Mouse (Mus musculus) layer of hippocampus, postnatal 25 days (tissue): ENCODE data around the gene Sephs2. TPM values are rescaled to one million over a fixed set of nuclear protein-coding genes. Genes with fewer than 3 reads are reported as not detected.

Source experiments
- DNase-seq, 2 experiments: peaks; one replicate each; pipeline ENCODE4 v3.0.0; 2022; ENCODE audit warnings: mixed read lengths in 2 of 2, low spot score in 1 of 2; ENCODE audit errors: extremely low spot score in 1 of 2
- total RNA-seq, 2 experiments: library from RNA; stranded (reverse); gene quantifications; 2 replicates each; pipeline ENCODE4 v1.2.3; 2021

Sephs2 gene
- total RNA-seq: 10 to 100 TPM; 43.0 to 43.8 TPM

DNA sequence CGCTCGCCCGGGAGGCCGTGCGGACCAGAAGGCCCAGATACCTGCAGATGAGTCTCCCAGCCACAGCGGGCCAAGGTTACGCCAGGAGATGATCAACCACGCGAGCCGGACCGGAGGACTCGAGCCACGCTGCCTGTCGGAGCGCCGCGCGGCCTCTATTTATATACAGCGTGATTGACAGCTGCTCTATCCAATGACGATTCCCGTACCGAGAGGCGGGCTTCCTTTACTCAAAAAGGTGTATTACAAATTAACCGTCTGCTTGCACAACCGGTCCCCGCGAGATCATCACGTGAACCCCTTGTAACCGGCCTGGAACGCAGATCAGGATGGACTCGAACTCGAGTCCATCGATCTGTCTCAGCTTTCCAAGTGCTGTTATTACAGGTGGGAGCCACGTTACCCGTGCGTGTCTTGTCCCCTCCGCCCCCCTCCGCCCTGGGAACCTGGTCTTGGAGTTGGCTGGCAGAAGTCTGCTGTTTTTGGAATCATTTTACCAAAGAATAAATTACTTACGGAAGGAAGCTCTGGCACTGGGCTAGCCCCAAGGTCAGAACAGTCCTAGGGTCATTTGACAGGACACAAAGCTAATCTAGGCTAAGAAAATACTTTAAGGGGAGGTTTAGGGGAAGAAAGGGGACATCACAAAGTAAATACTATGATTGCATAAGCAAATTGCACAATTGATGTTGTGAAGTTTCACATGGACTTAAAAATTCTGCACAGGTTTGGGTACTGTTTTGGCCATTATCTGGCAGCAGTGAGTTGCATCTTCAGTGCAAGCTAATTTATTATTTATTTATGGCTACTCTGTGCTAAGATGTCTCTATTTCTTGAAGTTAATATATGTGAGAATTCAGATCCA, at the start of gene Sephs2:
TSS of gene Sephs2 (minus strand) at position 131 of the 865 bp plus-strand sequence.
- DNase-seq: peak; percentile 94 to 97

GRCm38 (mm10) chr7:127322085-127322484, 48.2 kb upstream of the Sephs2 start:
- no peak for DNase-seq

DNA sequence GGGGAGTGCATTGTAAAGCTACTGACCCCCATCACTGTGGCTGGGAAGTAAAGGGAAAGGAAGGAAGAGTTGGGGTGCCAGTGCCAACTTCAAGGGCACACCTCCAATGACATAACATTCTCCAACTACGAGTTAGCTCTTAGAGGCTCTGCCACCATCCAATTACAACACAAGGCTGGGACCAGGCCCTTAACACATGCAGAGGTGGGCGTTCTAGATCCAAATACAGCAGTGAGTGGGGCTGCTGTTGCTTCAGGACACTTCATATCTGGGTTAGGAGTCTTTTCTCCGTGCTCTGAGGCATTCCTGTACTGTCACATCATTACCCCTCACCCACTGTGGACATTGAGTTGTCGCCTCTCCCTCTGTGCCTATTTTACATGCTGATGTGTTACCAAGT, 47.3 kb upstream of the Sephs2 start:
- no peak for DNase-seq

GRCm38 (mm10) chr7:127313912-127314311, 40.1 kb upstream of the Sephs2 start:
- no peak for DNase-seq

DNA sequence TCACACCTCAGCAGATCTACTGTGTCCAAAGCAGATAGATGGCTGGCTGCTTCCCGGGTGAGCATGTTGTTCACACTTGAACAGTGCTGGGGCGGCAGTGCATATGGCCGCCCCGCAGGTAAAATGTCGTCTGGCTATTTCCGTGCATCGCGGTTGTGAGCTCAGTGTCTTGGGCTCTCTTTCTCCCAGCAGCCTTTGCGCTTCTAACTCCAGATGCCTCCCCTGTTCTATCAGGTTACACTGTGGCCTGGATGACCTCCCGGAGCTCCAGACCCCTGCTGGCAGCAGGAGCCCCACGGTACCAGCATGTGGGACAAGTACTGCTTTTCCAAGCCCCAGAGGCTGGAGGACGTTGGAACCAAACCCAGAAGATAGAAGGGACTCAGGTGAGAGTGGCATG, 36.1 kb upstream of the Sephs2 start:
- no peak for DNase-seq

DNA sequence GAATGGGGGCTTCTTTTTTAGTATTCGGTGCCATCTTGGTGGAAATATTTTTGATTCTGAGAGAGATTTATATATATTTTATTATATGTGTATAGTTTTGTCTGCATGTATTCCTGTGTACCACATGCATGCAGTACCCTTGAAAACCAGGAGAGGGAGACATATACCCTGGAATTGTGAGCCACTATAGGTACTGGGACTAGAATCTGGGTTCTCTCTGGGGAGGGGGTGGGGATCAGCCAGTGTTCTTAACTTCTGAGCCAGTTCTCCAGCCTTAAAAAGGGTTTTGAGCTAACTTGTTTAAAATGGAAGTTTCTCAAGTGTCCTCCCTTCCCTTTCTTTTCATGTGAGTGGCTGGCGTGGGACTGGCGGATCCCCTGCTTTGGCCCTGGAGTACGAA, 35.0 kb upstream of the Sephs2 start:
- DNase-seq: peak in 1 of 2 experiments; percentile 61

DNA sequence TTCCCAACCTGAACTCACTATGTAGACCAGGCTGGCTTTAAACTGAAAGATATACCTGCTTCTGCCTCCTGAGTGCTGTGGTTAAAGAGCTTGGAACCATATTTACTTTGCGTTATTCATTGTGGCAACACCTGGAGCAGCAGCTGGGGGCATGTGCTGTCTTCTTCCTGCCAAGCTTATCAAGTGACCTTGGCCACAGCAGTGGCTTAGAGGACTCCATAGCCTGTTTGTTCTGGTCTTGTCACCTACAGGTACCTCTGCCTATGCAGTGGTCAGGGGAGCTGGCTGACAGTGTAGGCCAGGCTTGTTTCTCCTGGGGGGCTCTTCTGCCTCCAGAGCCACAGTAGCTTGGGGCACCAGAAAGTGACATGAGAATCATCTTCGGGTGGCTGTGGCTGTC, 34.6 kb upstream of the Sephs2 start:
- DNase-seq: no peak

DNA sequence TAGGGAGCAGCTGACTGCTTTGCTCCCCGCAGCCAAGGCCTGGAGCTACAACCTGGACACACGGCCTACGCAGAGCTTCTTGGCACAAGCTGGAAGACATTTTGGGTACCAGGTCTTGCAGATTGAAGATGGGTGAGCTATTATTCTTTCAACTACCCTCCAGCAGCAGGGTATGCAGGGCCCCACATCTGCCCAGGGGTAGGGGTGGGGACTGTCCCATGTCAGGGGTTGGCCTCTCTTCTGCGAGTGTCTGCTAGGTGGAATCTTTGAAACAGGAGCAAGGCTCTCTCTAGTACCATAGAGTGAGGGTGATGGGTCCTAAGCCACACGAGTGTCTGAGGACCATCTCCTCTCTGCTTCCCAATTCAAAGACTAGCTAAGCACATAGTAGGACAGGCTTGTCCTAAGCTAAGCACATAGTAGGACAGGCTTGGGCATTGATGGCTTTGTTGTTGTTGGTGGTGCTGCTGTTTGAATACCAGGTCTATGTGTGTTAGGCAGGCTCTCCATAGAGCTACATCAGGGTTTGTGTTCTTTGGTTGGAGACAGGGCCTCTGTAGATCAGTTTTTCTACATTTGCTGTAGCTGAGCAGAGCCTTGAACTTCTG, 23.8 kb upstream of the Sephs2 start:
- no peak for DNase-seq

DNA sequence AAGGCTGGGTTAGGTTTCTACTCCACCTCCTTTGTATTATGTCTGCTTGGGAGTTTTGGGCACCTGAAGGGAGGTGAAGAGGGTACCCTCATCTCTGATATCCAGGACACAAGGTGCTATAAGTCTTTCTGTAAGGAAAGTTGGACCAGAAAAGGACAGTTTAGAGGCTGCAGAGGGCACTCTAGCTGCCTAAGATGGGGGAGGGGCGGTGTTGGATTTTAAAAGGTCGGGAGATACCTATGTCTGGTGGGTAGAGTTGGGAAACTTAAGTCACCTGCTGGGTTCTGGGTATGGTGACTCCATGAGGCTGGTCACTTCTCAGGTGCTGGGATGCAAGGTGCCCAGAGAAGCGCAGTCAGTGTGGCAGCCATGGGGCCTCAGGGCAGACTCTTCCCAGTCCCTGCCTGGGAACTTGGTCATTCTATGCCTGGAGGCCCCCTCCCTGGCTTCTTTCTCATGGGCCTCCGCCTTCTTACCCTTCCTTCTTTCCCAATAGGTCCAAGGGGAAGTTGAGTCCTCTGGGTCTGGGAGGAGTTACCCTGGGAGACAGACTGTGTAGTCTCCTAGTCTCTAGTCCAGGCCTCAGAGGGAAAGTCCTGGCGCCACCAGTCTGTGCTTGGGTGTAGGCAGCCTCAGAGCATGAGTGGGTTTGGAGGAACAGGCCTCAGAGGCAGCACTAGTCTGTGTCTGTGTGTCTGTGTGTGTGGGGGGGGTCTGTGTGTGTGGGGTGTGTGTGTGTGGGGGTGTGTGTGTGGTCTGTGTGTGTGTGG, 23.1 kb upstream of the Sephs2 start:
- no peak for DNase-seq

GRCm38 (mm10) chr7:127296098-127296497, 22.2 kb upstream of the Sephs2 start, which contains the start of gene Itgal:
TSS of gene Itgal (plus strand) at chr7:127296260.
- no peak for DNase-seq

- no peak for DNase-seq
Measured at GRCm38 (mm10) chr7:127290142-127290541, 16.3 kb upstream of the Sephs2 start.

DNA sequence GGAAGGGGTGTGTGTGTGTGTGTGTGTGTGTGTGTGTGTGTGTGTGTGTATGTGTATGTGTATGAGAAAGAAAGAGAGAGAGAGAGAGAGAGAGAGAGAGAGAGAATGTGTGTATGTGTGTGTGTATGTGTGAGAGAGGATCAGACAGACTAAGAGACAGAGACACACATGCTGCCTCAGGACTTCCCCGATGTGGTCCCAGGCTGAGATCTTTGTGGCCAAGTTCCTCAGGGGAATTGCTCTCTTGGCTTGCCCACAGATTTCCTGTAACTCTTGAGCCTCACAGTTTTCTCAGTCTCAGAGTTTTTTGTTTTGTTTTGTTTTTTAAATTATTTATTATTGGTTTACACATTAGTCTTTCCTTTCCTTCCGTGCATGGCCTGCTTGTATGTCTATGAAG, 15.5 kb upstream of the Sephs2 start:
- no peak for DNase-seq

GRCm38 (mm10) chr7:127287940-127288339, 14.1 kb upstream of the Sephs2 start:
- no peak for DNase-seq

DNA sequence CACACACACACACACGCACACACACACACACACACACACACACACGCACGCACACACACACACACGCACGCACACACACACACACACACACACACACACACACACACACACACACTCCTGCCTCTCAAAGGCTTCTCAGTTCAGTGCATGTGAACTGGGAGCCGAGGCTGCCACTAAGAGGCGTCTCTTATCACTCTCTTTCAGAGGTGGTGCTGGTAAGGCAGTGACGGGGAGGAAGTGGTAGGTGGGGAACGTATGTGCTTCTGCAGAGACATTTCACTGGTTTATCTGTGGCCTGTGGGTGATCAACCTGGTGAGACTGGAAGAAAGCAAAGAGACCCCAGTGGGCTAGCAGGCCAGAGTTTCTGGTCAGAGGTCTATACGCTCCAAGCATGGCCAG, 11.3 kb upstream of the Sephs2 start:
- DNase-seq: no peak

DNA sequence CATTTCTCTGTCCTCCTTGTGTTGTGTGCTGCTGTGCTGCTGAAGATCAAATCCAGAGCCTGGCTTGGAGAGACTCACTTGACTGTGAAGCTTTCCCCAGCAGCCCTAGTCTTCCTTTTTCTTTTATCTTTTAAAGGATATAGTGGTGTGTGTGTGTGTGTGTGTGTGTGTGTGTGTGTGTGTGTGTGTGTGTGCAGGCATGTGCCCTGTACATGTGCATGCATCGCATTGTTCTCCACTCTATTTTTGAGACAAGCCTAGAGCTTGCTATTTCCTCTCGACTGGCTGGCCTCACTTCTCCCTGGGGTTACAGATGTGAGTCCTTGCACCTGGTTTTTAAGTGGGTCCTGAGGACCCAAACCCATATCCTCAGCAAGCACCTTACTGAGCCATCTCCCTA, 8.3 kb upstream of the Sephs2 start:
- DNase-seq: no peak

- DNase-seq: no peak
Measured at GRCm38 (mm10) chr7:127281114-127281513, 7.3 kb upstream of the Sephs2 start.

- no peak for DNase-seq
Measured at GRCm38 (mm10) chr7:127280092-127280491, 6.2 kb upstream of the Sephs2 start.

DNA sequence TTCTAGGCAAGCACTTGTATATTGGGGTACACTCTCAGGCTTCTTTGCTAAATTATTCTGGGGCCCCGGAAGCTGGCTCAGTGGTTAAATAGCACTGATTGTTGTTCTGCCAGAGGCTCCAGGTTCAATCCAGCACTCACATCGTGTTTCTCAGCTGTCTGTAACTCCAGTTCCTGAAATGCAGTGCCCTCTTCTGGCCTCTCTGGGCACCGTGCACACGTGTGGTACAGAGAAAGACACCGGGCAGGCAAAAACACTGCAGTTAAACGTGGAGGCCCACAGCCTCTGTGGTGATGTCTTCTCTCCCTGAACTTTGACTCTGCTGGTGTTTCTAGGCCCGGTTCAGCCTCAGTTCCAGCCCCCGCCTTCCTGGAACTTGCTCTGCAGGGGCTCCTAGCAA, 4.5 kb upstream of the Sephs2 start:
- no peak for DNase-seq

- no peak for DNase-seq
Measured at GRCm38 (mm10) chr7:127276519-127276961, 2.7 kb upstream of the Sephs2 start.

DNA sequence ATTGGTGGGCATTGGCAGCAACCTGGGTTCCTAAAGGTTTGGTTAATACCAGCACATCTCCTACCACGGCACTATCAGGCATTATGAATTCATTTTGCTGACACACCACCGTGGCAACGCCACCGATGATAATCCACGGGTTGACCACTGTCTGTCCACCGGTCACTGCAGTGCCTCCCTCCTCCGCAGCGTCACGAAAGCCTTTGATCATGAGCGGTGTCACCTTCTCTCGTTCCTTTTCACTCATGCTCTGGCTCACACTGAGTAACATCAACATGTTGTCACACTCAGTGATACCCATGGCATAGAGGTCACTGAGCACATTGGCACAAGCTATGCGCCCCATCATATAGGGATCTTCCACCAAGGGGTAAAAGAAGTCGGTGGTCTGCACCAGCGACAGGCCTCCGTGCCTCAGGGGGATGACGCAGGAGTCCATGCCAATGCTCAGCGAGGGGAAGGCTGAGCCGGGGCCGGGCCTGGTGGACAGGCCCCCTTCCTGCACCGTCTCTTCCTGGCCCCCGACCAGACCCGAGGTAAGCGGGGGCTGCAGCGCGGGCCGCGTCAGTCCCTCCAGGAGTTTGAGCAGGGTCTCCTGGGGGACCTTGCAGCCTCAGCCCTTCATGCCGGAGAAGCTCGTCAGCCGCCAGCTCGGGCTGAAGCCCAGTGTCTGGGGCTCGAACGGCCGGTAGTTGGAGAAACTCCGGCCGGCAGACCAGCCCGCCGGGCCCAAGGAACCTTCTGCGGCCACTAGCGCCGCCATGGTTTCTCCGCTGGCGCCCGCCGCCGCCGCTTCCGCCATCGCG, 534 bp downstream of the Sephs2 start:
- peak in 1 of 2 experiments; percentile 23 for DNase-seq
